Mouse (Mus musculus) limb, embryonic 13.5 days (tissue): ENCODE measurements around the gene Rnf212. TPM values are rescaled to one million over a fixed set of nuclear protein-coding genes. Genes with fewer than 3 reads are reported as not detected.

Experiments
- ATAC-seq: fragments of 200-750 bp; cut with Nextera tagmentation; 2 replicates; pipeline ENCODE4 v1.8.0; 2017; ENCODE audit warnings: low read depth, moderate number of reproducible peaks, moderate TSS enrichment; ENCODE audit not compliant: low FRiP score
- H3K27ac ChIP-seq: fragments of 300-500 bp; sonication (generic); 2 replicates; pipeline ENCODE4 v1.5.1; 2015; ENCODE audit warnings: inconsistent platforms, mild to moderate bottlenecking, moderate library complexity
- H3K27me3 ChIP-seq: fragments of 300-500 bp; sonication (generic); 2 replicates; pipeline ENCODE4 v1.6.1; 2015; ENCODE audit warnings: mild to moderate bottlenecking, inconsistent platforms
- H3K36me3 ChIP-seq: fragments of 300-500 bp; sonication (generic); 2 replicates; pipeline ENCODE4 v1.6.1; 2015; ENCODE audit warnings: inconsistent platforms, mild to moderate bottlenecking, moderate library complexity
- H3K4me1 ChIP-seq: fragments of 300-500 bp; sonication (generic); 2 replicates; pipeline ENCODE4 v1.6.1; 2015; ENCODE audit warnings: inconsistent platforms
- H3K4me2 ChIP-seq: fragments of 300-500 bp; sonication (generic); replicated peaks from 2 replicates; pipeline ENCODE4 v1.6.1; 2015; ENCODE audit warnings: inconsistent platforms, mild to moderate bottlenecking, moderate library complexity
- H3K4me3 ChIP-seq: fragments of 300-500 bp; sonication (generic); 2 replicates; pipeline ENCODE4 v1.5.1; 2015; ENCODE audit warnings: moderate library complexity, mild to moderate bottlenecking, inconsistent platforms
- H3K9ac ChIP-seq: fragments of 300-500 bp; sonication (generic); 2 replicates; pipeline ENCODE4 v1.6.1; 2015; ENCODE audit warnings: mild to moderate bottlenecking, inconsistent platforms
- H3K9me3 ChIP-seq: fragments of 300-500 bp; sonication (generic); 2 replicates; pipeline ENCODE4 v1.6.1; 2016; ENCODE audit warnings: inconsistent platforms
- WGBS: fragments of 180-500 bp; shearing (Covaris S2); methylation state at CpG from one replicate; pipeline ENCODE4 v1.1.7; 2015; 5-methylcytosine and 5-hydroxymethylcytosine counted together
- polyA plus RNA-seq: library from polyadenylated mRNA; unstranded; fragments of >200 nt; fragmentation: Nextera tagmentation; extraction: Ambion mirVana; gene quantifications from 2 replicates; pipeline ENCODE4 v1.2.1, GENCODE M21; 2015

Rnf212 gene
- polyA plus RNA-seq, 1 experiment from 2014 or later = not detected

GRCm38 (mm10) chr5:108708981-108709731, 65.6 kb downstream of the Rnf212 start:
- peaks cover 8% of the 10 kb centered on the region for H3K4me1 ChIP-seq
- H3K9me3 ChIP-seq = no peaks in the 10 kb centered on the region
- no peaks in the 10 kb centered on the region for H3K27me3 ChIP-seq
- H3K36me3 ChIP-seq = peaks cover 48% of the 10 kb centered on the region
- H3K4me3 ChIP-seq = no peak overlapping the region
- no peak for ATAC-seq
- 47% methylated on average over 6 of the region's 6 CpGs for WGBS
- H3K9ac ChIP-seq = no peak overlapping the region
- no peak overlapping the region; the same call in 1 of the 2 replicates for H3K27ac ChIP-seq
- H3K4me2 ChIP-seq = no peak overlapping the region

- H3K4me3 ChIP-seq = no peak overlapping the region
- no peaks in the 10 kb centered on the region for H3K27me3 ChIP-seq
- H3K27ac ChIP-seq = no peak overlapping the region
- peaks cover 55% of the 10 kb centered on the region for H3K36me3 ChIP-seq
- 93% methylated on average over 1 of the region's 1 CpGs for WGBS
- peaks cover 6% of the 10 kb centered on the region for H3K4me1 ChIP-seq
- no peaks in the 10 kb centered on the region for H3K9me3 ChIP-seq
- no peak overlapping the region for H3K4me2 ChIP-seq
- no peak for ATAC-seq
- no peak overlapping the region for H3K9ac ChIP-seq
Measured at GRCm38 (mm10) chr5:108708419-108708818, 66.4 kb downstream of the Rnf212 start.

GRCm38 (mm10) chr5:108707758-108708157, 67.0 kb downstream of the Rnf212 start:
- no peak overlapping the region for H3K9ac ChIP-seq
- peaks cover 62% of the 10 kb centered on the region for H3K36me3 ChIP-seq
- H3K27me3 ChIP-seq = no peaks in the 10 kb centered on the region
- ATAC-seq = no peak
- peaks cover 10% of the 10 kb centered on the region for H3K4me1 ChIP-seq
- 78% methylated on average over 2 of the region's 2 CpGs for WGBS
- H3K4me3 ChIP-seq = no peak overlapping the region
- no peak overlapping the region for H3K4me2 ChIP-seq
- H3K9me3 ChIP-seq = no peaks in the 10 kb centered on the region
- H3K27ac ChIP-seq = no peak overlapping the region

GRCm38 (mm10) chr5:108703754-108704626, 70.8 kb downstream of the Rnf212 start:
- H3K36me3 ChIP-seq = peaks cover 78% of the 10 kb centered on the region
- no peak overlapping the region for H3K27ac ChIP-seq
- H3K9ac ChIP-seq = no peak overlapping the region
- 68% methylated on average over 12 of the region's 12 CpGs for WGBS
- no peak overlapping the region for H3K4me3 ChIP-seq
- no peaks in the 10 kb centered on the region for H3K9me3 ChIP-seq
- H3K27me3 ChIP-seq = no peaks in the 10 kb centered on the region
- peaks cover 44% of the 10 kb centered on the region for H3K4me1 ChIP-seq
- peak; percentile 29 for ATAC-seq
- no peak overlapping the region for H3K4me2 ChIP-seq

- H3K9ac ChIP-seq = peak overlapping the region; percentile 43; the same call in 1 of the 2 replicates
- H3K4me2 ChIP-seq = peak overlapping the region; percentile 52
- H3K27ac ChIP-seq = peak overlapping the region; percentile 91
- H3K9me3 ChIP-seq = no peaks in the 10 kb centered on the region
- no peak for ATAC-seq
- 67% methylated on average over 10 of the region's 10 CpGs for WGBS
- H3K4me1 ChIP-seq = peaks cover 69% of the 10 kb centered on the region
- H3K4me3 ChIP-seq = no peak overlapping the region
- peaks cover 65% of the 10 kb centered on the region for H3K36me3 ChIP-seq
- no peaks in the 10 kb centered on the region for H3K27me3 ChIP-seq
Measured at GRCm38 (mm10) chr5:108701341-108702021, 73.3 kb downstream of the Rnf212 start.

- Histone ChIP-seq H3K4me2 (peak overlapping the region; percentile 52), H3K9me3 (no peaks in the 10 kb centered on the region), H3K4me3 (peak overlapping the region; percentile 9; the same call in 1 of the 2 replicates), H3K9ac (0 out of 2 replicates have a peak overlapping the region, but pooled peaks have one; percentile 43), H3K36me3 (peaks cover 64% of the 10 kb centered on the region), H3K4me1 (peaks cover 80% of the 10 kb centered on the region), H3K27ac (peak overlapping the region; percentile 91), H3K27me3 (no peaks in the 10 kb centered on the region)
- ATAC-seq = peak; percentile 51
- 45% methylated on average over 3 of the region's 3 CpGs for WGBS
Measured at GRCm38 (mm10) chr5:108700346-108700745, 74.4 kb downstream of the Rnf212 start.

GRCm38 (mm10) chr5:108697341-108697753, 77.4 kb downstream of the Rnf212 start:
- Histone ChIP-seq H3K4me3 (peak overlapping the region; percentile 94), H3K9ac (peak overlapping the region; percentile 53), H3K4me1 (peaks cover 85% of the 10 kb centered on the region), H3K27ac (peak overlapping the region; percentile 91), H3K9me3 (no peaks in the 10 kb centered on the region), H3K36me3 (peaks cover 34% of the 10 kb centered on the region), H3K4me2 (peak overlapping the region; percentile 82), H3K27me3 (no peaks in the 10 kb centered on the region)
- WGBS = 16% methylated on average over 4 of the region's 4 CpGs
- 0 out of 2 replicates have a peak, but pooled peaks have one; percentile 4 for ATAC-seq

- H3K9ac ChIP-seq = peak overlapping the region; percentile 53
- peak overlapping the region; percentile 91 for H3K27ac ChIP-seq
- no peaks in the 10 kb centered on the region for H3K27me3 ChIP-seq
- H3K4me1 ChIP-seq = peaks cover 85% of the 10 kb centered on the region
- ATAC-seq = no peak
- 71% methylated on average over 3 of the region's 3 CpGs for WGBS
- peak overlapping the region; percentile 94 for H3K4me3 ChIP-seq
- no peaks in the 10 kb centered on the region for H3K9me3 ChIP-seq
- H3K36me3 ChIP-seq = peaks cover 26% of the 10 kb centered on the region
- peak overlapping the region; percentile 82 for H3K4me2 ChIP-seq
Measured at GRCm38 (mm10) chr5:108696542-108696941, 78.2 kb downstream of the Rnf212 start.

GRCm38 (mm10) chr5:108695861-108696260, 78.9 kb downstream of the Rnf212 start:
- Histone ChIP-seq H3K4me1 (peaks cover 80% of the 10 kb centered on the region), H3K9ac (no peak overlapping the region), H3K9me3 (no peaks in the 10 kb centered on the region), H3K36me3 (peaks cover 26% of the 10 kb centered on the region), H3K27me3 (no peaks in the 10 kb centered on the region), H3K27ac (peak overlapping the region; percentile 91; the same call in 1 of the 2 replicates), H3K4me3 (peak overlapping the region; percentile 94), H3K4me2 (peak overlapping the region; percentile 82)
- ATAC-seq = no peak
- 93% methylated on average over 12 of the region's 12 CpGs for WGBS

GRCm38 (mm10) chr5:108694352-108695261, 80.2 kb downstream of the Rnf212 start:
- ATAC-seq = peak; percentile 52
- H3K9ac ChIP-seq = peak overlapping the region; percentile 89
- peak overlapping the region; percentile 82 for H3K4me2 ChIP-seq
- H3K4me1 ChIP-seq = peaks cover 68% of the 10 kb centered on the region
- peaks cover 30% of the 10 kb centered on the region for H3K36me3 ChIP-seq
- no peaks in the 10 kb centered on the region for H3K9me3 ChIP-seq
- under 1% methylated on average over 95 of the region's 99 CpGs for WGBS
- peak overlapping the region; percentile 94 for H3K4me3 ChIP-seq
- H3K27ac ChIP-seq = peak overlapping the region; percentile 78
- H3K27me3 ChIP-seq = no peaks in the 10 kb centered on the region

GRCm38 (mm10) chr5:108693872-108694288, 80.9 kb downstream of the Rnf212 start:
- Histone ChIP-seq H3K4me1 (peaks cover 60% of the 10 kb centered on the region), H3K27ac (peak overlapping the region; percentile 78; the same call in 1 of the 2 replicates), H3K4me2 (peak overlapping the region; percentile 82)

More at GRCm38 (mm10) chr5:108693872-108694288, 80.9 kb downstream of the Rnf212 start:
- Histone ChIP-seq H3K9ac (peak overlapping the region; percentile 89), H3K36me3 (peaks cover 26% of the 10 kb centered on the region), H3K9me3 (no peaks in the 10 kb centered on the region), H3K27me3 (no peaks in the 10 kb centered on the region), H3K4me3 (peak overlapping the region; percentile 94)
- WGBS = under 1% methylated on average over 43 of the region's 43 CpGs
- ATAC-seq = peak; percentile 94
